ENCODE assay signal across 14 mouse cellular contexts in genomic region chr12:112628197-112628596, GRCm38 (mm10). TPM values are rescaled to one million over a fixed set of nuclear protein-coding genes. Genes with fewer than 3 reads are reported as not detected.
DNase-seq lines count a peak whose midpoint lies in the region; ATAC-seq and TF ChIP-seq lines count a peak whose summit lies in the region.
"Had no signal": no experiment of that assay in that cellular context is flagged by ENCODE, and none has a peak within 500 bp of the region (broad histone marks: within the 10 kb centered on the region; RNA-seq: fewer than 3 reads in every experiment).

No protein-coding gene starts in this region.

- H3K36me3 ChIP-seq in heart, embryonic 14.5 days (ENCODE audit: control insufficient read depth, insufficient read depth, low read length): peaks cover 8% of the 10 kb centered on the region; the same call in 1 of the 2 replicates
- H3K36me3 ChIP-seq in lung, postnatal 0 days (ENCODE audit: insufficient read depth, low read length): no peaks in the 10 kb centered on the region
- H3K36me3 ChIP-seq in liver, embryonic 13.5 days: no peaks in the 10 kb centered on the region
- no peaks in the 10 kb centered on the region for H3K36me3 ChIP-seq in forebrain, embryonic 15.5 days
- H3K36me3 ChIP-seq: forebrain, embryonic 10.5 days; midbrain, embryonic 12.5 days had no signal

- no peak for TF ChIP-seq CTCF in lung, postnatal 0 days (IDR thresholded peaks at IDR 0.05)
- TF ChIP-seq CTCF in bone marrow macrophage, adult 2 months (IDR thresholded peaks at IDR 0.05; ENCODE audit: low read depth, low read length): no peak

- no peak for TF ChIP-seq EP300 in lung, postnatal 0 days (IDR thresholded peaks at IDR 0.05)

- intact Hi-C loops in heart, postnatal 10 days (cut with DNase I): no loop called here

- no peaks in the 10 kb centered on the region for H3K27me3 ChIP-seq in heart, embryonic 14.5 days (ENCODE audit: control insufficient read depth, insufficient read depth, low read length)
- H3K27me3 ChIP-seq in lung, postnatal 0 days (replicated peaks; ENCODE audit: insufficient read depth, low read length): no peaks in the 10 kb centered on the region
- H3K27me3 ChIP-seq in liver, embryonic 13.5 days: no peaks in the 10 kb centered on the region
- H3K27me3 ChIP-seq in forebrain, embryonic 15.5 days: no peaks in the 10 kb centered on the region
- H3K27me3 ChIP-seq: Patski had no signal

- DNase-seq in heart, postnatal 10 days: no peak
- no peak for DNase-seq in lung, postnatal 0 days (ENCODE audit: low spot score)
- no peak for DNase-seq in lung, postnatal 4 days
- DNase-seq in liver, embryonic 13.5 days: no peak
- DNase-seq: cerebellum, postnatal 14 days; left cerebral cortex, postnatal 4 days had no signal

- WGBS in heart, embryonic 14.5 days: 74% methylated on average over 6 of the region's 6 CpGs
- 71% methylated on average over 6 of the region's 6 CpGs for WGBS in lung, postnatal 0 days
- 54% methylated on average over 6 of the region's 6 CpGs for WGBS in liver, embryonic 13.5 days (ENCODE audit: insufficient replicate concordance)
- 90% methylated on average over 6 of the region's 6 CpGs for WGBS in forebrain, embryonic 15.5 days

- TF ChIP-seq POLR2A in bone marrow macrophage, adult 2 months (IDR thresholded peaks at IDR 0.05; ENCODE audit: borderline replicate concordance, low read depth, low read length): no peak

- H3K9me3 ChIP-seq in heart, embryonic 14.5 days (ENCODE audit: control insufficient read depth, low read length): no peaks in the 10 kb centered on the region
- H3K9me3 ChIP-seq in lung, postnatal 0 days (ENCODE audit: low read length): no peaks in the 10 kb centered on the region
- no peaks in the 10 kb centered on the region for H3K9me3 ChIP-seq in liver, embryonic 13.5 days (replicated peaks)
- no peaks in the 10 kb centered on the region for H3K9me3 ChIP-seq in forebrain, embryonic 15.5 days
- H3K9me3 ChIP-seq: forebrain, embryonic 10.5 days; midbrain, embryonic 12.5 days had no signal

- H3K27ac ChIP-seq in heart, embryonic 14.5 days (replicated peaks in 1 of 2; ENCODE audit: control insufficient read depth in 1 of 2, insufficient read depth in 1 of 2, low read depth in 2 of 2, low read length in 2 of 2): peak overlapping the region in 1 of 2 experiments; percentile 65; a peak in 1 of 4 replicates
- H3K27ac ChIP-seq in lung, postnatal 0 days (ENCODE audit: low read length): peak overlapping the region; percentile 85
- H3K27ac ChIP-seq in bone marrow macrophage, adult 2 months (ENCODE audit: insufficient read depth, low read depth, low read length): peak overlapping the region; percentile 96
- H3K27ac ChIP-seq in liver, embryonic 13.5 days: peak overlapping the region; percentile 53
- H3K27ac ChIP-seq in forebrain, embryonic 15.5 days (replicated peaks): no peak overlapping the region
- H3K27ac ChIP-seq: hindbrain, embryonic 14.5 days; midbrain, embryonic 12.5 days had no signal

- H3K4me3 ChIP-seq in heart, embryonic 14.5 days (ENCODE audit: control insufficient read depth in 1 of 2, insufficient read depth in 1 of 2, low read depth in 1 of 2, low read length in 2 of 2): no peak overlapping the region
- H3K4me3 ChIP-seq in lung, postnatal 0 days (ENCODE audit: low read depth, low read length): no peak overlapping the region
- peak overlapping the region; percentile 32 for H3K4me3 ChIP-seq in bone marrow macrophage, adult 2 months (ENCODE audit: insufficient read depth, low read length)
- no peak overlapping the region for H3K4me3 ChIP-seq in liver, embryonic 13.5 days (replicated peaks)
- H3K4me3 ChIP-seq in forebrain, embryonic 15.5 days: no peak overlapping the region
- H3K4me3 ChIP-seq: midbrain, embryonic 12.5 days had no signal

- peak; percentile 2; the same call in 1 of the 2 replicates for ATAC-seq in heart, embryonic 14.5 days (ENCODE audit: insufficient number of reproducible peaks, insufficient read depth, low FRiP score, low read depth)
- no peak for ATAC-seq in lung, postnatal 0 days
- ATAC-seq in liver, embryonic 13.5 days (ENCODE audit: low read depth): no peak
- ATAC-seq in megakaryocyte progenitor cell, adult 5-6 weeks (replicated peaks; ENCODE audit: poor library complexity): no peak
- ATAC-seq in forebrain, embryonic 15.5 days (replicated peaks): no peak

- no peak overlapping the region for H3K4me2 ChIP-seq in heart, embryonic 14.5 days (ENCODE audit: low read length)
- H3K4me2 ChIP-seq in lung, postnatal 0 days (replicated peaks; ENCODE audit: low read depth, low read length): no peak overlapping the region
- no peak overlapping the region for H3K4me2 ChIP-seq in liver, embryonic 13.5 days
- H3K4me2 ChIP-seq in forebrain, embryonic 15.5 days (replicated peaks): no peak overlapping the region

- H3K9ac ChIP-seq in heart, embryonic 14.5 days (ENCODE audit: low read length): no peak overlapping the region
- no peak overlapping the region for H3K9ac ChIP-seq in lung, postnatal 0 days (replicated peaks; ENCODE audit: low read depth)
- no peak overlapping the region for H3K9ac ChIP-seq in liver, embryonic 13.5 days
- no peak overlapping the region for H3K9ac ChIP-seq in forebrain, embryonic 15.5 days (replicated peaks)
- H3K9ac ChIP-seq: hindbrain, embryonic 14.5 days; midbrain, embryonic 12.5 days had no signal

- H3K4me1 ChIP-seq in heart, embryonic 14.5 days (ENCODE audit: control insufficient read depth in 2 of 2, insufficient read depth in 2 of 2, low read length in 2 of 2): peaks cover 28 to 46% of the 10 kb centered on the region in 2 experiments
- peaks cover 21% of the 10 kb centered on the region for H3K4me1 ChIP-seq in lung, postnatal 0 days (ENCODE audit: insufficient read depth, low read depth, low read length)
- peaks cover 54% of the 10 kb centered on the region for H3K4me1 ChIP-seq in bone marrow macrophage, adult 2 months (ENCODE audit: control insufficient read depth, insufficient read depth, low read length)
- peaks cover 74% of the 10 kb centered on the region for H3K4me1 ChIP-seq in liver, embryonic 13.5 days (replicated peaks)
- peaks cover 6% of the 10 kb centered on the region for H3K4me1 ChIP-seq in forebrain, embryonic 15.5 days

RNA-seq across cellular contexts. Expression of gene Adssl1, which starts 8.4 kb away (rescaled TPM):
- polyA plus RNA-seq in heart, embryonic 14.5 days (2014; fragmentation: Nextera tagmentation; extraction: Ambion mirVana): 88.3 and 89.7 TPM in 2 replicates
- total RNA-seq in heart, postnatal 10 days (2021): 100 to 1,000 TPM; 129 to 136 TPM
- polyA plus RNA-seq in lung, postnatal 0 days (2015; fragmentation: Nextera tagmentation; extraction: Ambion mirVana): 29.9 and 43.0 TPM in 2 replicates
- polyA plus RNA-seq in bone marrow macrophage, adult 2 months (2012; ENCODE audit: insufficient read depth, insufficient read length, missing spikeins): 33.2 and 38.5 TPM in 2 replicates
- polyA plus RNA-seq in liver, embryonic 13.5 days (2015; fragmentation: Nextera tagmentation; extraction: Ambion mirVana): 6.7 and 7.5 TPM in 2 replicates
- total RNA-seq in megakaryocyte progenitor cell, adult 5-6 weeks (2015): 113 and 131 TPM in 2 replicates
- 113 and 126 TPM in 2 replicates for total RNA-seq in megakaryocyte progenitor cell, adult 5-6 weeks (2017)
- 2.0 and 2.2 TPM in 2 replicates for polyA plus RNA-seq in forebrain, embryonic 15.5 days (2015; fragmentation: Nextera tagmentation; extraction: Ambion mirVana)

RNA-seq across cellular contexts. Expression of gene Siva1, which starts 16.3 kb away (rescaled TPM):
- 136 and 153 TPM in 2 replicates for polyA plus RNA-seq in heart, embryonic 14.5 days (2014; fragmentation: Nextera tagmentation; extraction: Ambion mirVana)
- 10 to 100 TPM; 26.4 to 31.4 TPM for total RNA-seq in heart, postnatal 10 days (2021)
- polyA plus RNA-seq in lung, postnatal 0 days (2015; fragmentation: Nextera tagmentation; extraction: Ambion mirVana): 130 and 152 TPM in 2 replicates
- polyA plus RNA-seq in bone marrow macrophage, adult 2 months (2012; ENCODE audit: insufficient read depth, insufficient read length, missing spikeins): 34.9 and 52.4 TPM in 2 replicates
- polyA plus RNA-seq in liver, embryonic 13.5 days (2015; fragmentation: Nextera tagmentation; extraction: Ambion mirVana): 120 and 148 TPM in 2 replicates
- 163 and 168 TPM in 2 replicates for total RNA-seq in megakaryocyte progenitor cell, adult 5-6 weeks (2015)
- total RNA-seq in megakaryocyte progenitor cell, adult 5-6 weeks (2017): 291 and 325 TPM in 2 replicates
- 77.2 and 91.2 TPM in 2 replicates for polyA plus RNA-seq in forebrain, embryonic 15.5 days (2015; fragmentation: Nextera tagmentation; extraction: Ambion mirVana)

RNA-seq across cellular contexts. Expression of gene Inf2, which starts 39.6 kb away (rescaled TPM):
- polyA plus RNA-seq in heart, embryonic 14.5 days (2014; fragmentation: Nextera tagmentation; extraction: Ambion mirVana): 2.9 and 3.6 TPM in 2 replicates
- 10 to 100 TPM; 18.4 to 23.3 TPM for total RNA-seq in heart, postnatal 10 days (2021)
- 4.9 and 5.2 TPM in 2 replicates for polyA plus RNA-seq in lung, postnatal 0 days (2015; fragmentation: Nextera tagmentation; extraction: Ambion mirVana)
- polyA plus RNA-seq in bone marrow macrophage, adult 2 months (2012; ENCODE audit: insufficient read depth, insufficient read length, missing spikeins): 28.0 and 30.8 TPM in 2 replicates
- 1.4 and 2.1 TPM in 2 replicates for polyA plus RNA-seq in liver, embryonic 13.5 days (2015; fragmentation: Nextera tagmentation; extraction: Ambion mirVana)
- total RNA-seq in megakaryocyte progenitor cell, adult 5-6 weeks (2015): 11.0 and 13.6 TPM in 2 replicates
- 4.8 and 7.1 TPM in 2 replicates for total RNA-seq in megakaryocyte progenitor cell, adult 5-6 weeks (2017)
- polyA plus RNA-seq in forebrain, embryonic 15.5 days (2015; fragmentation: Nextera tagmentation; extraction: Ambion mirVana): 3.0 and 3.9 TPM in 2 replicates

RNA-seq across cellular contexts. Expression of gene Akt1, which starts 46.5 kb away (rescaled TPM):
- 163 and 182 TPM in 2 replicates for polyA plus RNA-seq in heart, embryonic 14.5 days (2014; fragmentation: Nextera tagmentation; extraction: Ambion mirVana)
- 100 to 1,000 TPM; 346 to 355 TPM for total RNA-seq in heart, postnatal 10 days (2021)
- 78.8 and 91.3 TPM in 2 replicates for polyA plus RNA-seq in lung, postnatal 0 days (2015; fragmentation: Nextera tagmentation; extraction: Ambion mirVana)
- 169 and 176 TPM in 2 replicates for polyA plus RNA-seq in bone marrow macrophage, adult 2 months (2012; ENCODE audit: insufficient read depth, insufficient read length, missing spikeins)
- polyA plus RNA-seq in liver, embryonic 13.5 days (2015; fragmentation: Nextera tagmentation; extraction: Ambion mirVana): 13.8 and 17.9 TPM in 2 replicates
- 84.3 and 85.6 TPM in 2 replicates for total RNA-seq in megakaryocyte progenitor cell, adult 5-6 weeks (2015)
- 74.8 and 96.1 TPM in 2 replicates for total RNA-seq in megakaryocyte progenitor cell, adult 5-6 weeks (2017)
- polyA plus RNA-seq in forebrain, embryonic 15.5 days (2015; fragmentation: Nextera tagmentation; extraction: Ambion mirVana): 79.1 and 147 TPM in 2 replicates

RNA-seq across cellular contexts. Expression of gene Zbtb42, which starts 50.4 kb away (rescaled TPM):
- 5.3 and 6.7 TPM in 2 replicates for polyA plus RNA-seq in heart, embryonic 14.5 days (2014; fragmentation: Nextera tagmentation; extraction: Ambion mirVana)
- total RNA-seq in heart, postnatal 10 days (2021): 1 to 10 TPM; 7.7 to 8.5 TPM
- 14.0 and 14.6 TPM in 2 replicates for polyA plus RNA-seq in lung, postnatal 0 days (2015; fragmentation: Nextera tagmentation; extraction: Ambion mirVana)
- polyA plus RNA-seq in bone marrow macrophage, adult 2 months (2012; ENCODE audit: insufficient read depth, insufficient read length, missing spikeins): 9.2 and 10.1 TPM in 2 replicates
- polyA plus RNA-seq in liver, embryonic 13.5 days (2015; fragmentation: Nextera tagmentation; extraction: Ambion mirVana): 0.40 and 0.71 TPM in 2 replicates
- 1.8 and 2.1 TPM in 2 replicates for total RNA-seq in megakaryocyte progenitor cell, adult 5-6 weeks (2015)
- total RNA-seq in megakaryocyte progenitor cell, adult 5-6 weeks (2017): 0.54 and 0.92 TPM in 2 replicates
- polyA plus RNA-seq in forebrain, embryonic 15.5 days (2015; fragmentation: Nextera tagmentation; extraction: Ambion mirVana): 0.98 TPM in 2 replicates
